Mouse (Mus musculus) layer of hippocampus, adult 9-10 months (tissue): ENCODE measurements around the gene Gm47996.

Experiments used
- DNase-seq: peaks from one replicate; pipeline ENCODE4 v3.0.0; 2022; ENCODE audit warnings: low spot score

The Gm47996 gene

DNA sequence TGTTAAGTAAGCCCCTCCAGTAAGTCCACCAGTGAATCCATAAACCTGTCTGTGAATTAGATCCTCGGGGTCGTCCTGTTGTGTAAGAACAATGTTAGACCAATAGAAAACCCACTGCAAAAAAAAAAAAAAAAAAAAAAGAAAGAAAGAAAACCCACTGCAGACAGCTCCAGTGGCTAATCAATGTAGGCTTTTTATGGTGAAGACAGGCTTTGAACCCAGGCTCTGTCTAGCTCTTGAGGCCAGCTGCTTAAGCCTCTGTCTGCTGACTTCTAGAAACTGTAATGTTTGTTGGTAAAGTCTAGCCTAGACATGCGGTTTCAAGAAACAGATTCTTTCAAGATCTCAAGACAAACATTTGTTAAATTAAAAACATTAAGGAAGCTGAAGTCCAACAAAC lies 40.2 kb downstream of the Gm47996 start:
- DNase-seq, result no peak

DNA sequence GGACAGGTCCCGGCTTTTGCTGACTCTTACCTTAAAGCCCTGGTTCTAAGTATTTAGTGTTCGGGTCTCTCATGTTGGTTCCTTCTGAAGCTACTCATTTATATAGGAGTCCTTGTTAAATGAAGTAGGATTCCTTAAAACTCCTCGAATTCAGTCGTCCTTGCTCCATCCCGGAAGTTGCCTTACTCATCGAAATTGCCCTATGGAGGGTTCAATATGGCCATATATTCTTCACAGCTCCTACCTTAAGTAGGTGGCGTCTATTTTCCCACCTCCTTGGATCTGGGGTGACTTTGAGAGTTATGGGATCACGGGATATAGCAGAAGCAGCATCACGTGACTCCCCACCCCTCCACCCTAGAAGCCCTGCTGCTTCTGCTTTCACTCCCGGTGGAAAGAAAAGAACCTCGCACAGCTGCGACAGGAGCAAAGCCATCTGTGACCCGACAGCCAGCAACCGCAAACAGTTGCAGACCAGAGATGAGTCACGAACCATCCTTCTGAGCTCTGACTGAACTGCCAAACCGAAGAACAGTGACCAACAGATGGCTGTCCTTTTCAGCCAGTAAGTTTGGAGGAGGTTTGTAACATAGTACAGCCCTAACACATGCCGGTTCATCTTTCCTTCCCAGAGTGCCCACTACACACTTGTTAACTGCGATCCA lies 40.7 kb downstream of the Gm47996 start:
- DNase-seq, result peak; percentile 41

DNA sequence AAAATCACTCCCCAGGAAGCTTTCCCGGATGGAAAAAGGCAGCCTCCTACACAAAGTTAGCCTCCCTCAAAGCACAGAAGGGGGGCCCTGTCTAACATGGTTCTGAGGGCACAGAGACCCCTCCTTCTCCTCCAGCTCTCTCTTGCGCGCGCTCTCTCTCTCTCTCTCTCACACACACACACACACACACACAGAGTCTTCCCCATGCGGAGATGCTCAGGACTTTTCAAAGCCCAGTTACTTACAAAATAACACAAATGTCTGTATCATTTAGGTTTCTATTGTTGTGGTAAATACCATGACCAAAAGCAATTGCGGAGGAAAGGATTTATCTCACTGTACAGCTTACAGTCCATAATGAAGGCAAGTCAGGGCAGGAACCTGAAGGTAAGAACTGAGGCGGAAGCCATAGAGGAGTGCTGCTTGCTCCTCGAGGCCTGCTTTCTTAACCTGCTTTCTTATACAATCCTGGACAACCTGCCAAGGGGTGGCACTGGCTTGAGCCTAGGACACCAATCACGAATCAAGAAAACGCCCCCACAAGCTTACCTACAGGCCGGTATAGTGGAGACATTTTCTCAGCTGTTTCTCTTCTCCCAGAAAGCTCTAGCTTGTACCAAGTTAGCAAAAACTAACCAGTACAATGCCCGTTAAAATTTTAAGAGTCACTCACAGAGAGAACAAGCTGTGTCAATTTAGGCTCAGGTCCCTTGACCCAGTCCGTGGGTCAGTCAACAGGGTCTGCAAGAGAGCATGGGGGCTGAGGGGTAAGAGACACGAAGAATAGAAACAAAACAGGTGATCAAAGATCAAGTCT lies 41.5 kb downstream of the Gm47996 start:
- no peak for DNase-seq

DNA sequence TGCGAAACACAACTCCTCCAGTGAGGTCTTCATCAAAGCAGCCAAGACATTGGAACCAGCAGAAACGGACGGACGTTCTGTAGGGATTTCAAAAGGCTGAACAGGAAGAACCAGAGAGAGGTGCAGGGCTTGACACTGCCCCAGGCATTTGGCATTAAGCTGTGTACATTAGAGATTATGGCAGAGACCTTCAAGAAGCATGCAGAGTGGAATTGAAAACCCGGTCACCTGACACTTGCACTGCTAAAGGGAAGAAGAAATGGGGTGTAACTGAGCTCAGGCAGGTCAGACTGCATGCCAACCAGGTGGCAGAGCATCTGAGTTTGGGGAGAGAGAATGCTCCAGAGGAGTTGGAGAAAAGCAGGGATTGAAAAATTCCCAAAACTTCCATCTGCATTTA lies 45.5 kb downstream of the Gm47996 start:
- no peak for DNase-seq

DNA sequence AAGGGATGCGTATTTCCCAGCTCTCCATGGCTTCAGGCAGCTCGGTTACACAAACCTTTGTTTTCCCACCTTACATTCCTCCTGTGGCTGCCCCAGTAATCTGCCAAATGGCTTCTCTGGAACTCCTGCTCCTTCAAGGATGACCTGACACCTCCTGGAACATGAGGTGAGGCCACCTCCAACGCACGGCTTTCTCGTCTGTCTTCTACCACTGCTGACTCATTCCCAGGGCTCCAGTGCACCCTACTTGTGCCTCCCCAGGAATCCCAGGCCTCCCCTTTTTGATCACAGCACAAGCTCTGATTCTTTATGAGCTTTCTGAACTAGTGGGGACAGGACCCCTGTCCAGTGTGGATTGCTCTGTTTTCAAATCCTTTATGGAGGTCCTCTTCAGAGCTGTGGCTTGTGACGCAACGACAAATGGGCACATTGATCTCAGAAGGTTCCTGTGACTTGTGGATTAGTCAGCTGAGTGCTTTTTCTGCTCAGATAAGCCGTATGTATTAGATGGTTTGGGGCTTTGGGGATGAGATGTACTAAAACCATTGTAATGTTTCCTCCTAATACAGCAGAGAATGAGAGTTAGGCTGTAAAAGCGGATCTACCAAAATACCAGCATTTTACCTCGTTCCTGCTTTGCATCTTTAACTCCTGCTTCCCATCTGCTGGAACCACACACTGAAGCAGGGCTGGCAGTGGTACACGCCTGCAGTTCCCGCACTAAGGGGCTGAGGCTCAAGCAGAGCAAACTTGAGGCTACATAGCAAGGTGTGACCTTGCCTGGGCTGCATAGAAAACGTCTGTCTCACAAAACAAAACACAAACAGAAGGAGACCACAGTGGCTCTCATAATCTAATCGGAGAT lies 48.4 kb downstream of the Gm47996 start:
- DNase-seq, result no peak

DNA sequence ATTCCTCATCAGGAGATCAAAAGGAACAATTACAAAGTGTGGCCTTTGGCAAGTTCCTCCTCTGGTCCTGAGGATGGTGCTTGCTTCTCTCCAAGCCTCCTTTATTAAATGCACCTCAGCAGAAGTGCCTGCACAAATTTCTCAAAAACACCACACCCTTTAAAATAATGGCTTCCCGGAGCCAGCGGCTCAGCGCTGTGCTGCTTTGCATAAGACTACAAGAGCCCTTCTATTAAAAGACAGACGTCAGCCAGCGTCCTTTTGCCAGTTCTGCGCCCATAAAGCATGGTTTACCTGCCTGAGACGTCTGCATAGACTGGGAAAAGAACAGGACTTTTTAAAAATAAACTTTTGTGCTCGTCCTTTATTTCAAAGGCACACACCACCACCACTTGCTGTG lies 49.1 kb downstream of the Gm47996 start:
- DNase-seq, result no peak
